Mouse (Mus musculus): ENCODE results near the gene Pcyt1a.
A peak's percentile ranks its signal among the peaks of the same experiment; 100 is the strongest.

GRCm38 (mm10) chr16:32430474-32431046, at the start of gene Pcyt1a:
- peak; percentile 68 to 85 for TF ChIP-seq POLR2A (IDR thresholded peaks at IDR 0.05; ENCODE audit: control insufficient read depth in 1 of 2, insufficient read depth in 1 of 2, low read depth in 1 of 2, low read length in 2 of 2, poor library complexity in 1 of 2)
- TF ChIP-seq ZC3H11A (IDR thresholded peaks at IDR 0.05; ENCODE audit: low read depth, low read length), result no peak
- no peak for TF ChIP-seq CHD2 (IDR thresholded peaks at IDR 0.05; ENCODE audit: low read length)
- TF ChIP-seq CHD1 (IDR thresholded peaks at IDR 0.05; ENCODE audit: low read depth, low read length), result no peak
- TF ChIP-seq CTCF (IDR thresholded peaks at IDR 0.05 in 2 of 3, conservative IDR thresholded peaks at IDR 0.05 in 1 of 3; ENCODE audit: control insufficient read depth in 1 of 3, insufficient read depth in 1 of 3, low read depth in 2 of 3, low read length in 3 of 3, poor library complexity in 1 of 3, severe bottlenecking in 1 of 3), result peak in 2 of 3 experiments; percentile 9 to 38; a peak in 2 of 6 replicates
- peak; percentile 72 for TF ChIP-seq USF1 (IDR thresholded peaks at IDR 0.05; ENCODE audit: low read depth, low read length)
- TF ChIP-seq MAFK (IDR thresholded peaks at IDR 0.05; ENCODE audit: borderline replicate concordance, low read depth, low read length), result no peak
- TF ChIP-seq JUND (IDR thresholded peaks at IDR 0.05; ENCODE audit: low read depth, low read length), result no peak
- no peak; the same call in 1 of the 2 replicates for TF ChIP-seq MAZ (IDR thresholded peaks at IDR 0.05; ENCODE audit: low read depth, low read length)
- TF ChIP-seq POLR2AphosphoS5 (IDR thresholded peaks at IDR 0.05; ENCODE audit: borderline replicate concordance, low read depth, low read length), result no peak
- TF ChIP-seq TAL1 (IDR thresholded peaks at IDR 0.05; ENCODE audit: low read length), result no peak
- TF ChIP-seq KAT2A (conservative IDR thresholded peaks at IDR 0.05; ENCODE audit: low read depth, low read length), result no peak; the same call in 1 of the 2 replicates
- peak; percentile 65; the same call in 1 of the 2 replicates for TF ChIP-seq ZMIZ1 (IDR thresholded peaks at IDR 0.05; ENCODE audit: low read depth, low read length)
- TF ChIP-seq EP300 (IDR thresholded peaks at IDR 0.05; ENCODE audit: low read depth in 1 of 2, low read length in 2 of 2), result peak in 1 of 2 experiments; percentile 46; a peak in 2 of 4 replicates

Data from MEL (cell line).